Mouse (Mus musculus): Measurements from ENCODE around the gene Gm3854. TPM values are rescaled to one million over a fixed set of nuclear protein-coding genes. Genes with fewer than 3 reads are reported as not detected.

Gm3854 gene
- total RNA-seq, 2 experiments from 2014 or later, result 6.0 to 6.8 TPM

DNA sequence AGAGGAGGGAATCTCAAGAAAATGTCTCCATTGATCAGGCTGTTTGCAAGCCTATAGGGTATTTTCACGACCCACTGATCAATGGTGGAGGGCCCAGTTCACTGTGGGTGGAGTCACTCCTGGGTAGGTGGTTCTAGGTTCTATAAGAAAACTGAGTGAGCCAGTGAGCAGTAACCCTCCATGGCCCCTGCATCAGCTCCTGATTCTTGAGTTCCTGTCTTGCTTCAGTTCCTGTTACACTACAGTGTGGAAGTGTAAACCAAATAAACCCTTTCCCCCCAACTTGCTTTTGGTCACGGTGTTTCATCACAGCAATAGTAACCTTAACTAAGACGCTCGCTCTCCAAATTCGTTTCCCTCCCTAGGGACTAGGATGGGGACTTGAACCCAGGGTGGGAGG, 45.4 kb downstream of the Gm3854 start:
- intact Hi-C loops (cut with DNase I), result no loop called here
- DNase-seq (ENCODE audit: extremely low spot score in 1 of 2, low spot score in 2 of 2), result no peak
- Histone ChIP-seq H3K4me3 (no peak overlapping the region), H3K27ac (no peak overlapping the region)
- TF ChIP-seq CTCF (IDR thresholded peaks at IDR 0.05), result no peak

DNA sequence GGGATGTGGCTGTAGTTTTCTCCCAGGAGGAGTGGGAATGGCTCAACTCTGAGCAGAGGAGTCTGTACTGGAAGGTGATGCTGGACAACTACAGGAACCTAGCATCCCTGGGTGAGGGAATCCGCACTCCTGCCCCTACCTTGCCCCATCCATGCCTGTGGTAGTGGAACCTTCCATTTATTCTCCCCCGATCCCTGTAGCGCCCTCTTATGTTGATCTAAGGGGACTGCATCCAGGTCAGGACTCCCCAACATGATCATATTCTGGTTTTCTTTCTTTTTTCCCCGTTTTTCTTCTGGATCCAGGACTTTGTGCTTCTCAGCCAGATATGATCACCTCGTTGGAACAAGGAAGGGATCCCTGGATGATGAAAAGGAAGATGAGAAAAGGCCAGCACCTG, 45.9 kb downstream of the Gm3854 start:
- TF ChIP-seq CTCF (IDR thresholded peaks at IDR 0.05), result peak; percentile 5
- no peak overlapping the region for H3K27ac ChIP-seq
- intact Hi-C loops (cut with DNase I), result no loop called here
- DNase-seq (ENCODE audit: extremely low spot score in 1 of 2, low spot score in 2 of 2), result no peak
- no peak overlapping the region for H3K4me3 ChIP-seq

DNA sequence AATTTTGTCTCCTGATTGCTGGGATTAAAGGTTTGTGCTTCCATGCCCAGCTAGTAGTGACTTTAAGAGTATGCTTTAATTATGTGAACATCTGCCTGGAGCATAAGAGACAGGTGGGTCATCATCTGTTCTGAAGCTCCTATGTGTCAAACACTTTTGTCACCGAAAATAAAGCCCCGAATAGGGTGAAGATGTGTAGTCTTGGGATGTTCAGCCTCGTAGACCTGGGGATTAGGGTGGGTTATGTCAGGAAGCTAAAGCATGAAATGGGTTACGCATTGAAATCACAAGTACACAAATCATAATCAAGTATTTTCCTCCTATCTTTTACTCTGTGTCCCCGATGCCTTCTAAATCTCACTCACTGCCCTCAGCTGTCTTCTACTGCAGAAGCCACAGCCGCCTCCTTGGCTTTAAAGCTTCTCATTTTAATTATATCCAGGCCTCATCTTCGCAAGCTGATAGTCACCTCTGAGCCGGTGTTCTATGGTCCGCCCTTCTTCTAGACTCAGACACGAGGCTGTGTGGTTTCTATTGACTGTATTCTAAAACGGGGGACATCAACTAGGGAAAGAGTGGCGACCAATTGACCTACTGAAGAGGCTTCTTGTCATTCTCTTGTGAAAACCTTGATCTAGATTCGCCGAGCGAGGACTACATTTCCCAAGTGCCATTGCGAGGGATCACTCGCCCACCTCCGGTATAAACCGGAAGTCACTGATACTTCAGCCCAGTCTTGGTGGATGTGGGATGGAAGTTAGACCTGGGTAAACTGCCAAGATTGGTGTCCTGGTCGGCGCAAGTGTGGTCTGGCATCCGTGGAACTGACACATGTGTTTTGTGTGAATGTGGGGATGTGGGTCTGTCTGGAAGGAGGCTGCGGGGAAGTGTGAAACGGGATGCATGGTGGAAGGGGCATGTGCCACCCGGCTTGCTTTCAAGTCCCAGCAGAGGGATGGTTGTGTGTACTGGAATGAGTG, 54.7 kb downstream of the Gm3854 start, which contains the start of gene Smim17:
TSS of gene Smim17 (plus strand) at position 720 of the 980 bp plus-strand sequence.
- intact Hi-C loops (cut with DNase I), result loop anchor here (1.0 kb wide), 1 partner anchor 15 kb away; the partner anchor contains the start of gene Zfp28
- H3K27ac ChIP-seq, result peak within 1 kb of the TSS; percentile 81
- TF ChIP-seq CTCF (IDR thresholded peaks at IDR 0.05), result no peak
- DNase-seq (ENCODE audit: extremely low spot score in 1 of 2, low spot score in 2 of 2), result peak; percentile 68 to 73
- H3K4me3 ChIP-seq, result peak within 1 kb of the TSS; percentile 61

Other genes starting within 250 kb of the Gm3854 start
- 10 to 100 TPM; 27.8 to 30.2 TPM for gene Zfp787, start 187.8 kb upstream of the Gm3854 start, total RNA-seq (2021)
- gene Zfp444, start 171.5 kb upstream of the Gm3854 start, total RNA-seq (2021), result 10 to 100 TPM; 62.0 to 66.7 TPM
- not detected for gene Galp, start 146.7 kb upstream of the Gm3854 start, total RNA-seq (2021)
- not detected for gene Zscan5b, start 121.5 kb upstream of the Gm3854 start, total RNA-seq (2021)
- not detected for gene Epp13, start 91.0 kb upstream of the Gm3854 start, total RNA-seq (2021)
- gene Zfp667, start 57.2 kb upstream of the Gm3854 start, total RNA-seq (2021), result 10 to 100 TPM; 12.8 to 14.1 TPM
- 10 to 100 TPM; 11.6 to 13.8 TPM for gene Zfp583, start 12.5 kb upstream of the Gm3854 start, total RNA-seq (2021)
- 1 to 10 TPM; 4.5 to 4.7 TPM for gene Zfp78, start 19.5 kb downstream of the Gm3854 start, total RNA-seq (2021)
- 1 to 10 TPM; 5.2 to 7.4 TPM for gene Zfp28, start 39.5 kb downstream of the Gm3854 start, total RNA-seq (2021)
- 10 to 100 TPM; 15.4 to 17.0 TPM for gene Smim17, start 55.0 kb downstream of the Gm3854 start, total RNA-seq (2021)
- gene Gm20715, start 66.5 kb downstream of the Gm3854 start, total RNA-seq (2021), result under 1 TPM; 0.18 to 0.19 TPM
- gene Olfr1344, start 94.9 kb downstream of the Gm3854 start, total RNA-seq (2021), result 1 to 10 TPM in 1 of 2 experiments, under 1 TPM in 1; 0.82 to 1.5 TPM
- under 1 TPM in 1 of 2 experiments, not detected in 1; 0.07 TPM for gene Olfr1336, start 112.4 kb downstream of the Gm3854 start, total RNA-seq (2021)
- gene Olfr1346, start 123.3 kb downstream of the Gm3854 start, total RNA-seq (2021), result not detected
- gene Olfr5, start 143.2 kb downstream of the Gm3854 start, total RNA-seq (2021), result not detected
- gene Olfr1347, start 156.0 kb downstream of the Gm3854 start, total RNA-seq (2021), result not detected
- not detected for gene Olfr1348, start 165.0 kb downstream of the Gm3854 start, total RNA-seq (2021)
- gene Olfr1349, start 179.2 kb downstream of the Gm3854 start, total RNA-seq (2021), result not detected
- not detected for gene Olfr1350, start 221.1 kb downstream of the Gm3854 start, total RNA-seq (2021)